Mouse (Mus musculus) hindbrain, embryonic 16.5 days (tissue): ENCODE results near the gene Gm28635. TPM values are rescaled to one million over a fixed set of nuclear protein-coding genes. Genes with fewer than 3 reads are reported as not detected.

Experiments
- ATAC-seq: fragments of 200-750 bp; cut with Nextera tagmentation; 2 replicates; pipeline ENCODE4 v1.8.0; 2017; ENCODE audit warnings: moderate TSS enrichment, moderate library complexity
- H3K27ac ChIP-seq: fragments of 300-500 bp; sonication (generic); 2 replicates; pipeline ENCODE4 v1.5.1; 2014; ENCODE audit warnings: low read depth, mild to moderate bottlenecking, control low read depth, low read length, moderate library complexity
- H3K27me3 ChIP-seq: fragments of 300-500 bp; sonication (generic); replicated peaks from 2 replicates; pipeline ENCODE4 v1.6.1; 2014; ENCODE audit warnings: low read length; ENCODE audit not compliant: control insufficient read depth, insufficient read depth
- H3K36me3 ChIP-seq: fragments of 300-500 bp; sonication (generic); 2 replicates; pipeline ENCODE4 v1.6.1; 2014; ENCODE audit warnings: mild to moderate bottlenecking, low read length, moderate library complexity, mixed read lengths; ENCODE audit not compliant: control insufficient read depth, insufficient read depth
- H3K4me1 ChIP-seq: fragments of 300-500 bp; sonication (generic); 2 replicates; pipeline ENCODE4 v1.6.1; 2014; ENCODE audit warnings: low read depth, low read length; ENCODE audit not compliant: control insufficient read depth, insufficient read depth
- H3K4me2 ChIP-seq: fragments of 300-500 bp; sonication (generic); 2 replicates; pipeline ENCODE4 v1.6.1; 2014; ENCODE audit warnings: mild to moderate bottlenecking, low read length, control low read depth, moderate library complexity
- H3K4me3 ChIP-seq: fragments of 300-500 bp; sonication (generic); 2 replicates; pipeline ENCODE4 v1.5.1; 2014; ENCODE audit warnings: mild to moderate bottlenecking, low read length, control low read depth, moderate library complexity
- H3K9ac ChIP-seq: fragments of 300-500 bp; sonication (generic); 2 replicates; pipeline ENCODE4 v1.6.1; 2014; ENCODE audit warnings: low read depth, mild to moderate bottlenecking, control low read depth, low read length, moderate library complexity
- H3K9me3 ChIP-seq: fragments of 300-500 bp; sonication (generic); 2 replicates; pipeline ENCODE4 v1.6.1; 2014; ENCODE audit warnings: mild to moderate bottlenecking, low read length, moderate library complexity; ENCODE audit not compliant: control insufficient read depth
- WGBS: fragments of 180-500 bp; shearing (Covaris S2); extraction: QIAGEN DNeasy Blood & Tissue Kit; methylation state at CpG from one replicate; pipeline ENCODE4 v1.1.7; 2014; 5-methylcytosine and 5-hydroxymethylcytosine counted together
- polyA plus RNA-seq: library from polyadenylated mRNA; unstranded; fragments of >200 nt; fragmentation: Nextera tagmentation; extraction: Ambion mirVana; gene quantifications from 2 replicates; pipeline ENCODE4 v1.2.1, GENCODE M21; 2015

Gene Gm28635
- polyA plus RNA-seq, 1 experiment from 2014 or later, result not detected

DNA sequence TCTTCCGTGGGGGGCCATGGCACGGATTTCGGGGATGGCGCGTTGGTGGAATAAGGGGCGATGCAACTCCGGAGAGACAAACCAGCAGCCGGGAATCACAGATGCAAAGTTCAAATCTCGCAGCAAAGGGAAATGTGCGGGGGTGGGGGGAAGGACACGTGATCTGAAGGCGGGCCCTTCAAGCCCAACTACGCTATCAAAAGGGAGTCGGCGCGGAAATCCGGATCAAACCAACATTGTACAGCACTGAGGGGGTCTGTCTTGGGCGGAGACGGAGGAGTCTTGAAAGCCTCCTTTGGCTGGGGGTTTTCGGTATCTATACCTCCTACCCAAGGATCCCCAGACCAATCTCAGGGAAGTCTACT lies 7.3 kb downstream of the Gm28635 start, which contains the start of gene Selenoh:
Gene Selenoh (minus strand): TSS at position 202 of the 365 bp plus-strand sequence.
- peaks cover 20% of the 10 kb centered on the region for H3K36me3 ChIP-seq
- WGBS, result 0% methylated on average over 20 of the region's 20 CpGs
- no peaks in the 10 kb centered on the region for H3K27me3 ChIP-seq
- peak within 1 kb of the TSS; percentile 95 for H3K4me3 ChIP-seq
- peak within 1 kb of the TSS; percentile 76 for H3K4me2 ChIP-seq
- peaks cover 13% of the 10 kb centered on the region for H3K4me1 ChIP-seq
- H3K9ac ChIP-seq, result peak within 1 kb of the TSS; percentile 89
- no peaks in the 10 kb centered on the region for H3K9me3 ChIP-seq
- peak within 1 kb of the TSS; percentile 91 for H3K27ac ChIP-seq
- ATAC-seq, result peak; percentile 98

DNA sequence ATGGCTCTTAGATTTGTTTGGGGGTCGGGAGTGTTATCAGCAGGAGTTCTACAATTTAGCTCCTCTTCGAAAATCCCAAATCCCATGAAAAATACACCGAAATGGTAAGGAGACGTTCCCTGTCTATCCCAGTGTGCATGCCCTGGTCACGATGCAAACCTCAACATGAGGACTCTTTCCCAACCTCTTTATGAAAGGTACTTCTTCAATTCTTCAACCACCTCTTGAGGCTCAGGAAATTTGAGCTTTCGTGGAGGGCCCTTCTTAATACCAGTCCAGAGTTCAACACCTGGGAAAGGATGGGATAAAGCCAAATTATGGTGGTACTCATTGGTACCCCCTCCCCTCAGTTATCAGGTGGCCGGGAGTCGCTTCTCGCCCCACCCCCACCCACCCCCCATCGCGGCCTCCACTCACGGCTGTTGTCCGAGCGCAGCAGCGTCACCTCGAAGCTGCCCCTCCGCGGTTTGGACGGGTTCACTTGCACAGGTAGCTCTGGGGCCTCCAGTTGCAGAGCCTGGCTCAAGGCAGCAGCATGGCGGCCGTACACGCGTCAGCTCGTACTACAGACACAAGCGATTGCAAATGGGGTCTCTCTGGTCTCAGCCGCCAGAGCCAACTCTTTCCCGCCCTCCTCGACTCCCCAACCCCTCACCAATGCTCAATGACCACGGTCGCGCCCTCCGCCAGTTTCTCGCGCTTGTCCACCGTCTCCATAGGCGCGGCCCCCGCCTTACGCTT lies 7.8 kb downstream of the Gm28635 start:
- Histone ChIP-seq H3K4me1 (peaks cover 13% of the 10 kb centered on the region), H3K36me3 (peaks cover 16% of the 10 kb centered on the region), H3K27me3 (no peaks in the 10 kb centered on the region), H3K27ac (peak overlapping the region; percentile 91), H3K9me3 (no peaks in the 10 kb centered on the region), H3K4me3 (peak overlapping the region; percentile 95), H3K9ac (peak overlapping the region; percentile 89), H3K4me2 (peak overlapping the region; percentile 76)
- 3% methylated on average over 39 of the region's 39 CpGs for WGBS
- peak; percentile 79 for ATAC-seq

DNA sequence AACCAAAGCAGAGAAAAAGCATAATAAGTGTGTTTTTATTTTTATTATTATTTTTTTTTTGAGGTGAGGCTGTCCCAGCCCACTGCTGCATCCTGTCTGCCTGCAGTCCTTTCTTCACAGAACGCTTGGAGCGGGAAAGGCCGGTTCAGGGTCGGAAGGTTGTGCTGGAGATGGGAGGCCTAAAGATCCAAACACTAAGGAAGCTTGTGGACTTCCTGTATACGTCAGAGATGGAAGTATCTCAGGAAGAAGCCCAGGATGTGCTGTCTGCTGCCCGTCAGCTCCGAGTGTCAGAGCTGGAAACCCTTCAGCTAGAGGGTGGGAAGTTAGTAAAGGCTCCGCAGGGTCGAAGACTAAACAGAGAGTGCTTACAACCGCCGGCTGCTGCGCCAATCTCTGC lies 11.8 kb downstream of the Gm28635 start:
- Histone ChIP-seq H3K9me3 (no peaks in the 10 kb centered on the region), H3K4me3 (no peak overlapping the region), H3K4me1 (peaks cover 11% of the 10 kb centered on the region), H3K4me2 (no peak overlapping the region), H3K9ac (no peak overlapping the region), H3K27ac (no peak overlapping the region), H3K27me3 (no peaks in the 10 kb centered on the region), H3K36me3 (peaks cover 4% of the 10 kb centered on the region; the same call in 1 of the 2 replicates)
- ATAC-seq, result no peak
- WGBS, result 72% methylated on average over 12 of the region's 12 CpGs

DNA sequence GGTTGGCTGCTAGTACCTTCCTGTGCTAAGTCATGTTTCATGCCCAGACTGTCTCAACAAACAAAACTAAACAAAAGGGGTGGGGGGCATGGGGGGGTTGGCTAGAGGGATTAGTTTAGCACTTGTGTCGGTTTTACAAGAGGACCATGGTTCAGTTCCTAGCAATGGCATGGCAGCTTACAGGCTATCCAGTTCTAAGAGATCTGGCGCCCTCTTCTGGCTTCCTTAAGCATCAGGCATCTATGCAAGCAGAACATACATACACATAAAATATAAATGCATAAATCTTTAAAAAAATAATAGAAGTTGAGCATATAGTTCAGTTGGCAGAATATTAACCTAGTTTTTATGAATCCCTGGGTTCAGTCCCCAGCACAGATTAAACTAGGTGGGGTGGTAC lies 15.0 kb downstream of the Gm28635 start:
- Histone ChIP-seq H3K9ac (no peak overlapping the region), H3K4me1 (no peaks in the 10 kb centered on the region), H3K4me2 (no peak overlapping the region), H3K27me3 (no peaks in the 10 kb centered on the region), H3K36me3 (no peaks in the 10 kb centered on the region), H3K9me3 (no peaks in the 10 kb centered on the region), H3K27ac (no peak overlapping the region), H3K4me3 (no peak overlapping the region)
- 32% methylated on average over 2 of the region's 2 CpGs for WGBS
- ATAC-seq, result no peak

DNA sequence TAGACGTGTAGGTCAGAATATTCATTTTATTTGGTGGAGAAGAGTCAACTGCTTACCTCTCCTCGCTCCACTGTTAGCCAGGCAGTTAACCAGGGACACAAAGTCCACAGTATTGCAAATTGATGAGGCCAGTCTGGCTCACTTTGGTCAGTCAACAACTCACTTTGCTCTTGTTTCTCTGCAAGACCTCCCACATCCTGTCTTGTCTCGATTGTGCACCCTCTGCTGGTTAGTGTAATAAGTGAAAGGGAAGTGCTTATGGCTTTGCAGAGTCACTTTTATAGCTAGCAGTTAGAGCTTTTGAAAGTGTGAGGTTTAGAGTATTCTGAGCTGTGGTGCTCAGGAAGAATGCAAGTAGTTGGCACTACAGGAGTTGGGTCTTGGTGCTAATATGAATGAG lies 17.6 kb downstream of the Gm28635 start:
- no peak for ATAC-seq
- no peak overlapping the region for H3K4me2 ChIP-seq
- H3K4me3 ChIP-seq, result no peak overlapping the region
- no peak overlapping the region for H3K27ac ChIP-seq
- H3K36me3 ChIP-seq, result no peaks in the 10 kb centered on the region
- WGBS, result 65% methylated on average over 3 of the region's 3 CpGs
- no peaks in the 10 kb centered on the region for H3K4me1 ChIP-seq
- H3K9ac ChIP-seq, result no peak overlapping the region
- H3K27me3 ChIP-seq, result no peaks in the 10 kb centered on the region
- no peaks in the 10 kb centered on the region for H3K9me3 ChIP-seq

DNA sequence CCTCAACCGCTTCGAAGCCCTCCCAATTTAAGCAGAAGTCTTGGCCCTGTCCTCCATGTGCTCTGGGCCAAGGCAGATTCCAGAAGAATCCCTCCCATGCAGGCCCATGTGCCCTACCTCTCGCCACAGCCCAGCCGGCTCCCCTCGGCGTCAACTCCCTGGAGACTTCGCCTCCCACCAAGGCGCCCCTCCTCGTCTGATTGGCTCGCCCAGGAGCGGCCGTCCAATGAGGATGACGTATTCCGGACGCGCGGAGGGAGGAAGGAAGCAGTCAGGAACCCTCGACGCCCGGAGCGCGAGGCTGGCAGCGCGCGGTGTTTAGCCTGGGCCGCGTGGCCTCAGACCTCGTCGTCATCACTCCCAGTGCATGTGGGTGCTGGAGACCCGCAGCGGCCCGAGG lies 19.0 kb downstream of the Gm28635 start, which contains the start of gene Btbd18:
Gene Btbd18 (plus strand): TSS at position 274 of the 400 bp plus-strand sequence.
- H3K36me3 ChIP-seq, result no peaks in the 10 kb centered on the region
- no peaks in the 10 kb centered on the region for H3K4me1 ChIP-seq
- H3K27ac ChIP-seq, result no peak within 1 kb of the TSS
- H3K27me3 ChIP-seq, result no peaks in the 10 kb centered on the region
- H3K4me3 ChIP-seq, result no peak within 1 kb of the TSS
- WGBS, result 94% methylated on average over 32 of the region's 32 CpGs
- H3K4me2 ChIP-seq, result no peak within 1 kb of the TSS
- H3K9me3 ChIP-seq, result no peaks in the 10 kb centered on the region
- ATAC-seq, result no peak
- no peak within 1 kb of the TSS for H3K9ac ChIP-seq

DNA sequence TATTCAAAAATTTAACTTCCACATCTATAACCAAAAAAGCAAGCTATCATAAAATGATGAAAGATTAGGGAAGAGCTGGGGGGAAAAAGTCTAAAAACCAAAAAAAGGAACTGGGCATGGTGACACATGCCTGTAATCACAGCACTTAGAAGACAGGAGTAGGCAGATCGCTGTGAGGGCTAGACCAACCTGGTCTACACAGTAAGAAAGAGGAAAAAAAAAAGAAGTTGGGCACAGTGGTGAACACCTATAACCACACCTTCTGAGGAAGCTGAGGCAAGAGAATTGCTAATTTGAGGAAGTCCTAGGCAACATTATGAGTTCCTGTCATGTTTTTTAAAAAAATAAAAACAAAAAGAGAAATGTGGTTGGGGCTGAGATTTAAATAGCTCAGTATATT lies 22.0 kb downstream of the Gm28635 start:
- H3K27ac ChIP-seq, result no peak overlapping the region
- WGBS, result 85% methylated on average over 1 of the region's 1 CpGs
- ATAC-seq, result no peak
- H3K4me3 ChIP-seq, result no peak overlapping the region
- H3K27me3 ChIP-seq, result no peaks in the 10 kb centered on the region
- no peaks in the 10 kb centered on the region for H3K9me3 ChIP-seq
- no peak overlapping the region for H3K9ac ChIP-seq
- H3K4me1 ChIP-seq, result no peaks in the 10 kb centered on the region
- H3K4me2 ChIP-seq, result no peak overlapping the region
- H3K36me3 ChIP-seq, result no peaks in the 10 kb centered on the region

DNA sequence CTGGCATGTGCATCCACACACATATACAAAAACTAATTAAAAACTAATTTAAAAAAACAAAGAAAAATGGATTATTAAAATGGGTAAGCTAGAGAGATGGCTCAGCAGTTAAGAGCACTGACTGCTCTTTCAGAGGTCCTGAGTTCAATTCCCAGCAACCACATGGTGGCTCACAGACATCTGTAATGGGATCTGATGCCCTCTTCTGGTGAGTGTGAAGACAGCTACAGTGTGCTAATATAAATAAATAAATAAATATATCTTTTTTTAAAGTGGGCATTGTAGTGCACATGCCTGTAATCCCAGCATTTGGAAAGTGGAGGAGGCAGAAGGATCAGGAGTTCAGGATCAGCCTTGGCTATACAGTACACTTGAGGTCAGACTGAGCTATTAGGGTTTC lies 24.5 kb downstream of the Gm28635 start:
- no peak for ATAC-seq
- Histone ChIP-seq H3K4me1 (no peaks in the 10 kb centered on the region), H3K4me3 (no peak overlapping the region), H3K36me3 (no peaks in the 10 kb centered on the region), H3K27ac (no peak overlapping the region), H3K4me2 (no peak overlapping the region), H3K9me3 (no peaks in the 10 kb centered on the region), H3K27me3 (no peaks in the 10 kb centered on the region), H3K9ac (no peak overlapping the region)

DNA sequence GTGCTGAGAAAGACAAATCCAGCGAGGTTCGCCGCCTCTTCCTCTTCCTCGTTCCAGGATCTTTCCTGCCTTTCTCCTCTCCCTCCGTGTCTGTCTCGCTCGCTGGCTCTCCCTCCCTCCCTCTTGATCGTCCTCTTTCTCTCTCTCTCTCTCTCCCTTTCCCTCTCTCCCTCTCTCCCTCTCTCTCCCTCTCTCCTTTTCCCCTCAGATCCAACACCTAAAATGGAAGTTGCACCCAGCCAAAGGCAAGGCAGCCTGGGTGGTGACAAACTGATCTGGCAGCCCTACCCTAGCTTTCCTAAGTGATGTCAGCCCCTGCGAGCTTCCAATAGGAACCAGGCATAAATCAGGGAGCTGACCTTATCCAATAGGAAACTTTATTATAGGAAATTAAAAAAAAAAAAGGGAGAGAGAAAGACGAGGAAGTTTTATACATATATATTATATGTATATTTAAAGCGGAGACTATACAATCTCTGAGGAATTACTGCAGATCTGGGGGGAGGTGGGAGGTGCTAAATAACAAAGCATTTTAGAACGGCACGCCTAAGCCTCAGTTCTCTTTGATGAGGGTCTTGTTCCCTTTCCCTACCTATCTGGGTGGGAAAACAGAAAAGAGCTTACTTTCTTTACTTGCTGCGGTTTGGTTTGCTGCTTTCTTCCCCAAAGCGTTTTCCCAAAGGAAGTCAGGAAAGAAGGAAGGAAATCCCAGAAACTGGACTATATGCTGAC lies 27.2 kb downstream of the Gm28635 start, which contains the start of gene Ctnnd1:
Gene Ctnnd1 (minus strand): TSS at position 302 of the 732 bp plus-strand sequence.
- peak; percentile 98 for ATAC-seq
- Histone ChIP-seq H3K4me1 (peaks cover 9% of the 10 kb centered on the region), H3K27me3 (no peaks in the 10 kb centered on the region), H3K9ac (peak within 1 kb of the TSS; percentile 81), H3K36me3 (no peaks in the 10 kb centered on the region), H3K4me2 (peak within 1 kb of the TSS; percentile 76), H3K9me3 (no peaks in the 10 kb centered on the region), H3K27ac (peak within 1 kb of the TSS; percentile 92), H3K4me3 (peak within 1 kb of the TSS; percentile 64)
- WGBS, result under 1% methylated on average over 15 of the region's 15 CpGs
